Mouse (Mus musculus) testis, postnatal 10 days (tissue): ENCODE measurements around the gene Yif1a.
A peak's percentile ranks its signal among the peaks of the same experiment; 100 is the strongest.

Experiments
- DNase-seq: peaks from one replicate; pipeline ENCODE4 v3.0.0; 2021; ENCODE audit warnings: low spot score

Yif1a gene

DNA sequence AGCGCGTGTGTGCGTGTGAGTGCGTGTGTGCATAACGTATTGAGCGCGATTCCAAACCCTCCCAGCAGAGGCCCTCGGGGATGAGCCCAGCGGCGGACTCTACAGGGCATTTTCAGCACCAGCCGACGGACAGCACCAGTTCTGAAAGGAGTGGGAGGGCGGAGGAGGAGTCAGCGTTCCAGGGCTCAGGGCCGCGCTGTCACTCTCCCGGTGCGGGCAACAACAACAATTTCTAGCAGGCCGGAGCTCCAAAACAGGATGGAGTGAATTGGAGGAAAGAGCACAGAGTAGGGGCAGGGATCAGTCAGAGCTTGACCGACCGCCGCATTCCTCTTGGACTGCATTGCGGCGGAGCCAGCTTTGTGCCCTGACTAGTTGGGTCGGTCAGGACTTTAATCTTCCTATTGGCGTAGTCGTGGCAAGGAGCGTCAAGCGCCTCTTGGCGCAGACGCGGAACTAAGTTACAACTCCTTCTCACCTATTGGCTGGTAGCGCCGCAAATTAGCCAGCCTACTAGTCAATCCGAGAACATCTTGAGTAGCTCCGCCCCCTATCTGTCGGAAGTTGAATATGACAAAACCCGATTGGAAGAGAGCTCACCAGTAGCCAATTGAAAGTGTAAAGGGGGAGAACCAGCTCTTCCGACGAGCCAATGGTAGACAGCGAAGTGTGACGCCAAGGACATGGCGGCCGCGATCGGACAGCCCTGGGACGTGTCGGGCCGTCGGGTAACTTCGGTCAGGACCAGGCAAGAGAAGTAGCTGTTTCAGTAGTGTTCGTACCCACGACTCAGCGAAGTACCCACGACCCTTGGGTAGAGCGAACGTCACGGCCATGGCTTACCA is at the start of gene Yif1a:
Yif1a (plus strand) TSS at position 655 of the 845 bp plus-strand sequence.
- peak; percentile 98 for DNase-seq

DNA sequence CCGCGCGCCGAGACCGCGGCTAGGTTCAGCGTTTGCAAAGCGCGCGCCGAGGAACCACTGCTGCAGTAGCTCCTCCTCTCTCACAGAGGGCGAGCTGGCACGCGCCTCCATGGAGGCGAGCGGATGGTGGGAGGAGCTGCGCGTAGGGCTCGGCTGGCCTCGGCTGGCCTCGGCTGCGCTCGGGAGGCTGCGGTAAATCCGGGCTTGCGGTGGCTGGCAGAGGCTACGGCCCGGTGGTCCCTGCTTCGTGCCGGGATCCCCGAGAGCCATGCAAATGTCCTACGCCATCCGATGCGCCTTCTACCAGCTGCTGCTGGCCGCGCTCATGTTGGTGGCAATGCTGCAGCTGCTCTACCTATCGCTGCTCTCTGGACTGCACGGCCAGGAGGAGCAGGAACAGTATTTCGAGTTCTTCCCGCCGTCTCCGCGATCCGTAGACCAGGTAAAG is 49.6 kb upstream of the Yif1a start, which contains the start of the genes B4gat1 and AC124502.3:
B4gat1 (plus strand) TSS at position 118 of the 448 bp plus-strand sequence.
AC124502.3 (plus strand) TSS at position 183 of the 448 bp plus-strand sequence.
- DNase-seq = peak; percentile 92

DNA sequence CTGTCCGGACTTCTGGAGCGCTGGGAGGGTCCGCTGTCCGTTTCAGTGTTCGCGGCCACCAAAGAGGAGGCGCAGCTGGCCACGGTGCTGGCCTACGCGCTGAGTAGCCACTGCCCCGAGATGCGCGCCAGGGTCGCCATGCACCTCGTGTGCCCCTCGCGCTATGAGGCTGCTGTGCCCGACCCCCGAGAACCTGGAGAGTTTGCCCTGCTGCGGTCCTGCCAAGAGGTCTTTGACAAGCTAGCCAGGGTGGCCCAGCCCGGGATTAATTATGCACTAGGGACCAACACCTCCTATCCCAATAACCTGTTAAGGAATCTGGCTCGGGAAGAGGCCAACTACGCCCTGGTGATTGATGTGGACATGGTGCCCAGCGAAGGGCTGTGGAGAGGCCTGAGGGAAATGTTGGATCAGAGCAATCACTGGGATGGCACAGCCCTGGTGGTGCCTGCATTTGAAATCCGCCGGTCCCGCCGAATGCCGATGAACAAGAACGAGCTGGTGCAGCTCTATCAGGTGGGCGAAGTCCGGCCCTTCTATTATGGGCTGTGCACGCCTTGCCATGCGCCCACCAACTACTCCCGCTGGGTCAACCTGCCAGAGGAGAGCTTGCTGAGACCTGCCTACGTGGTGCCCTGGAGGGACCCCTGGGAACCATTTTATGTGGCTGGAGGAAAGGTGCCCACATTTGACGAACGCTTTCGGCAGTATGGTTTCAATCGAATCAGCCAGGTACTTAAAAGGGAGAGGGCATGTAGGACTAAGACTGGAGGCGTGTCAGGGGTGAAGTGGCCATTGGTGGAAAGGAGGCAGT is 48.8 kb upstream of the Yif1a start:
- DNase-seq = no peak

DNA sequence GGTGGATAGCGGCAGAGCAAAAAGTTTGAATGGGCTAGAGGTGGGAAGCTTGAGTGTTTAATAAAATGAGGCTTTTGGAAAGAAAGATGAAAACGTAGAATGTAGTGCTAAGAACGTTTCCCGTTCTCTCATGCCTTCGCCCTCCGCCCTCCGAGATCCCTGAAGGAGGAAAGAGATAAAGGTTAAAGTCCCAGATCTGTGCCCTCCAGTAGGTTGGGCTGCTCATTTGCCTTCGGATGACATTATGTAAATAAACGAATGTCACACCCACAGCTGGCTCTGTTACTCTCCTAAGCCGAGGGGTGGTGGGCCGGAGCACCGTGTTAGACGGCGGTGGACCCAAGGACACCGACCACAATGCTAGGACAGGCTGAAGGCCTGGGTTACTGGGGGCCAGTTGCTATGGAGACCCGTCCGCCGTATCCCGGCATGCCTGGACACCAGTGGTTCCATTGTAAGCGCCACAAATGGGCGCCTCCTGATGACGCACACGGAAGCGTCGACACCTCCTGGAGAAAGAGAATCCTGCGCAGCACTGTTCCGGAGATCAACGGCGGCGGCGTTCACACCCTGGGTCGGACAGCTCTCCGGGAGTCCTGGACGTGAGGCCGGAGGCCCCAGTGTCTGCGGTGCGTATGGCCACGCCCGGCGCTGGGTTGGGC is 47.3 kb upstream of the Yif1a start, which contains the start of gene Brms1:
Brms1 (plus strand) TSS at position 493 of the 662 bp plus-strand sequence.
- peak; percentile 94 for DNase-seq

DNA sequence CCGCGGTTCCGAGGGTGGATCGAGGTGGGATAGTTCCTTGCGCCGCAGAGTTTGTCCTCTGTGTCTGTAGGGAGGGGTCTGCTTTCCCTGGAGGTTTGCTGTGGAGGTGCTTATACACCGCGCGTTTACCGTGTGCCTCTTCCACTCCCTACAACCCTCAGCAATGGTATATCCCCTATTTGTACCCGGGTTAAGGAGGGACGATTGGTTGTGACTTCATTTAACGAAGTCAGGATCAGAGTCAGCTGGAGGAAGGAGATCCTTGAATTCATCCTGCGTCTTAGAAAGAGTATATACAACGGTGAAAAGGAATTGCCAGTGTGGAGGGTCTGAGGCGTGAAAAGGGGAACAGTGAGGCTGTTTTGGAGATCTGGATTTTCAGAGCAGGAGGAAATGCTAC is 46.8 kb upstream of the Yif1a start:
- DNase-seq = no peak

DNA sequence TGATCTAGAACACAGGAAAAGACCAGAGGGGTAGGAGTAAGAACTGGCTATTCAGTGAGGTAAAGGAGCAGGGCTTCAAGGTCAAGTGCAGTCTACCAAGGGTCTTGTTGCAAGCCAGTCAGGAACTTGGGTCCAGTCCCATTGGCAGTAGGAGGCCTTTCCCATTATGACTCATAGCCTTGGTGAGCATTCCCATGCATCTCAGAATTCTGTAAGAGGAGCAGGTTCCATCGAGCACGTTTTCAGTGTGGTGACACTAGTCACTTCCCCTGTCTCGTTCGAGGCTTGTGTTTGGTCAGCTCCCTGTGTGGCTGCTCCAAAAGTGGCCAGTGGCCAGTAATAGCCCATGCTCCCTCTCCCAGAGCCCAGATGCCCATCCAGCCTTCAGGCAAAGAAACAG is 42.8 kb upstream of the Yif1a start:
- no peak for DNase-seq

DNA sequence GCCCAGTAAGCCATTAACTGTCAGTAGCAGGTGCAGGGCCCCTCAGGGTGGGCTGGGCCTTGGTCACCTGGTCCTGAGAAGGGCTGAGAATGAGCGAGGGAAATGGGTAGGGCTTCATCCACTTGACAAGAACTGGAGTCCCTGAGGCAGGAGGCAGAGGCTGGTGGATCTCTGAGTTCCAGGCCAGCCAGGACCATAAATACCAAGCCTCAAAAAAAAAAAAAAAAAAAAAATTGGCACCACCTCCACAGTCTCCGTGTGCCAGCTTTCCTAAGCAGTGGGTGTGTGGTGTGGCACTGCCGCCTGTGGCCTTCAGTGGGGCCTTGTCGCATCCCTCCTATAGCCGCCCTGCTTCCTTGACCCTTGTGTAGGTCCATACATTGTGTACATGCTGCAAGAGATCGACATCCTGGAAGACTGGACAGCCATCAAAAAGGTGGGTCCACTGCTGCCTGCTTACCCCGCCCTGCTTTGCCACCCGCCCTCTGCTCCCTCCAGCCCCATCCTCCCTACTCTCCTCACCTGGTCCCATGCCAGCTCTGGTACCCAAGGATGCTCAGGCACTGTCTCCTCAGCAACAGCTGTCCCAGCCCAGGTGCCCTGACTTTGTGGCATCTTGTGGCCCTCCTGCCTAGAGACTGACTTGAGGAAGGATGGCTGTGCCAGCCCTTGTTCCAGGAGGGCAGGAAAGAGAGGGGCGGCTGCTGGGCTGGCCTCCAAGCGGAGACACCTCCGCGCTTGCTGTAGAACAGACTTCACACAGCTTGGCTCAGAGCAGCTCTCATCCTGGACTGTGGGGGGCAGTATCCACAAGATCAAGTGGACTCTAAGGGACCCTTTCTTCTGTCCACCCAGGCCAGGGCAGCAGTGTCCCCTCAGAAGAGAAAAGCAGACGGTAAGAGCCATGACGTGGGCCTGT is 39.9 kb upstream of the Yif1a start:
- no peak for DNase-seq

DNA sequence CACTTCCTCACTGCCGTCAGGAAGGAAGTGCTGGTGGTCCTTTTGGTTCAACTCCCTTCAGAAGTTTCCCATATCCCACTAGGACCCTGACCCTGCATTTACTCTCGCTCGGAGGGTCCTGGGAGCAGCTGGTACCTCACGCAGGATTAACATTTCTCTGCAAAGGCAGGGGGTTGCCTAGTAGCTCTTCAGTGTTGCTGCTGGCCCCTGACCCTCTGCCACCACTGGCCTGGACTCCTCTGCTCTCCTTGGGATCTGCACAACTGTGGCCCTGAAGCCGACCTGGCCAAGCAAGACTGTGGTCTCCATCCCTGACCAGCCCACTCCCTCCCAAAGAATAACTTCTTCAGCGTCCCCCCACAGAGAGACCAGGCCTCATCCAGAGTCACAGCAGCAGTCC is 39.0 kb upstream of the Yif1a start:
- DNase-seq = no peak

DNA sequence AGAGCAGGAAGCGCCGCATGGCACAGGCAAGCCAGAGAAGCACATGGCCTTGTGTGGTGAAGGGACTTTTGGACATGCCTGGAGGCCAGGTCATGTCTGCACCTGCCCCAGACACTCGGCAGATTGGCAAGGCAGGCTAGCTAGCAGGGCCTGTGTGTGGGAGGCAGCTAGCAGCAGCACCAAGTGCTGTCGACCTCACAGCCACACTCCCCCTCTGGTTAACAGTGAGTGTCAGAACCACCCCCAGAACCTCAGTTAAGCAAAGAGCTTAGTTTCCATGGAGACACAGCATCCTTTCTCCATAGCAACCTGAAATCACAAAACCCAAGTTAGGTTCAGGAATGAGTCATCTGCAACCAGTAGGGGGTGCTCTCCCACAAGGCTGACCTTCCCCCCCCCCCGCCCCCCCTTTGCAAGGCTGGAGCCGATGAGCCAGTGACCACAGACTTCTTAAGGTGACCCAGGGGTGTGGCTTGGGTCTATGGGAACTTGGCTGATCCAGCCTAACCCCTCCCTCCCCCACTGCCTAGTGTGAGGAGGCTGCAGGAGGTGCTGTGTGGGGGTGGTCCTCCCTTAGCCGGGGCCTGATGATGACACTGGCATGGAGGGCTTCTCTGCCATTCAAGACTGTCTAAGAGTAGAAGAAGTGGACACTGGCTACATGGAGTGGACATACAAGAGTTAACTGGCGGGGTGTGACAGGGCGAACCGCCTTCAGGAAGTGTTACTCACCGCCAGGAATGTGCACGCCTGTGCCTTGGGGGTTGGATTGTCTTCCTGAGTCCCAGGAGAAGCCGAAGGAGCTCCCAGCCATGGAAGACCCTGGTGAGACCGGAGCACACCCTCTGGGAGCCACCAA is 38.1 kb upstream of the Yif1a start, which contains the start of gene Rin1:
Rin1 (plus strand) TSS at position 435 of the 859 bp plus-strand sequence.
- no peak for DNase-seq

DNA sequence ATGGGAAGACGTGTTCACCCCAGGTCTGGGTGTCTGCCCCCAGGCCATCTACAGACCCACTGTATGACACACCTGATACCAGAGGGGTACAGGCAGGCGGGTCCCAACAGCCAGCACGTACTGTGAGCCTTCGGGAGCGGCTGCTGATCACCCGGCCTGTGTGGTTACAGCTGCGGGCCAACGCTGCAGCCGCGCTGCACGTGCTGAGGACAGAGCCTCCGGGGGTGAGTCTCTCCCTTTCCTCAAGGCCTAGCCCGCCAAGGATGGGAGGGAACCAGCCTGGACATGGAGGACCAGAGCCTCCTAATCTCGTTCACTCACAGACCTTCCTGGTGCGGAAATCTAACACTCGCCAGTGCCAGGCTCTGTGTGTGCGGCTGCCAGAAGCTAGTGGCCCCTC is 37.3 kb upstream of the Yif1a start:
- DNase-seq = no peak

DNA sequence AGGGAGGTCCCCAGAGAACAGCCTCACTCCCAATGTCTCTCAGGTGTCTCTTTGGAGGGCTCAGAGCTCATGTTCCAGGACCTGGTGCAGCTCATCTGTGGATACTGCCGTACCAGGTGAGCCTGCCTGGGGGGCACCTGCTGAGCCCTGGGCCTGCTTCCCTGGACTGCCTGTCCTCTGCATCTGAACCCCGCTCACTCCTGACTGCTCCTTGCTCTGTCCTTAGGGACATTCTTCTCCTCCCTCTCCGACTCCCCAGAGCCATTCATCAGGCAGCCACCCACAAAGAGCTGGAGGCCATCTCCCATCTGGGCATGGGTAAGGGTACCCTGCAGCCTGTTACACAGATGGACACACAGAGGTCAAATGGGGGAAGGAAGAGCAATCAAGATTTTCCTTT is 36.8 kb upstream of the Yif1a start:
- DNase-seq = no peak

DNA sequence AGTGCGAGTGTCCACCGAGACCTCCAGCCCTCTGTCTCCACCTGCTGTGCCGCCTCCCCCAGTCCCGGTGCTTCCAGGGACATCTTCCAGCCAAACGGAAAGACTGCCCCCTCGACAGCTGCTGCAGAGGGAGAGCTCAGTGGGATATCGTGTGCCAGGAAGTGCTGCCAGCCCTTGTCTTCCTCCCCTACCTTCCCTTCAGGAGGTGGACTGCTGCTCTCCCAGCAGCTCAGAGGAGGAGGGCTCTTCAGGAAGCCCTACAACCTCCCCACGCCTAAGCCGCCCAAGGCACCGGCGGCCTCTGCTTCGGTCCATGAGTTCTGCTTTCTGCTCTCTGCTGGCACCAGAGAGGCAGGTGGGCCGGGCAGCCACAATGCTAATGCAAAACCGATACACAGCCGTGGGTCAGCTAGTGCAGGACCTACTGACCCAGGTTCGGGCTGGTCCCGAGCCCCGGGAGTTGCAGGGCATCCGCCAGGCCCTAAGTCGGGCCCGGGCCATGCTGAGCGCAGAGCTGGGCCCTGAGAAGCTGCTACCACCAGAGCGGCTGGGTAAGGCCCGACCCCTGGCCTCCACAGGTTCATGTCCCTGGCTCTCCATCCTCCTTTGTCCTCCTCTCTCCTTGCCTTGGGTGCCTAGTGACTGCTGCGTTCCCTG is 36.0 kb upstream of the Yif1a start:
- DNase-seq = peak; percentile 41

DNA sequence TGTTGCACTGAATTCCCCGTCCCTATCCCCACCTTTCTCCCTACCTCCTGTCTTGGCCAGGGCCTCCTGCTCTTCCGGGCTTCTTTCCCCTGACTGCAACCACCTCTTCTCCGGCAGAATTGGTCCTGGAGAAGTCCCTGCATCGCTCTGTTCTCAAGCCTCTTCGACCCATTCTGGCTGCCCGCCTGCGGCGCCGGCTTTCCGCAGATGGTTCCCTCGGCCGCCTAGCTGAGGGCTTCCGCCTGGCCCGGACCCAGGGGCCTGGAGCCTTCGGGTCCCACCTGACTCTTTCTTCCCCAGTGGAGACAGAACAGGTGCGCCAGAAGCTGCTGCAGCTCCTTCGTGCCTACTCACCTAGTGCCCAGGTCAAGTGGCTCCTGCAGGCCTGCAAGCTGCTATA is 35.5 kb upstream of the Yif1a start:
- DNase-seq = no peak

DNA sequence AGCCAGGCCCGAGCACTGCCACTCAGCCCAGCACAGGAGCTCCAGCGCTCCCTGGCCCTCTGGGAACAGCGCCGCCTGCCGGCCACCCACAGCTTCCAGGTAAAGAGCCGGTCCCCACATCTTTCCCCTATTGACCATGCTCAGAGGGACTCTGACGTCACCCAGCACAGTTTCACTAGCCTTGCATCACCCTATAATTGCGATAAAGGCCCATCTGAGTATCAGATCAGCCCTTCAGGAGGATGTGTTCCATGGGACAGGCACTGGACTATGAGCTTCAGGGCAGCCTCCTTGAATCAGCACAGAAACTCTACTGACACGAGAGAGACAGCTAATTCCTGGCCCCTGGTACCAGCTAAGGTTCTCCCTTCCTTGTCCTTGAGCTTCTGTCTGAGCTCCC is 34.4 kb upstream of the Yif1a start:
- DNase-seq = peak; percentile 85

DNA sequence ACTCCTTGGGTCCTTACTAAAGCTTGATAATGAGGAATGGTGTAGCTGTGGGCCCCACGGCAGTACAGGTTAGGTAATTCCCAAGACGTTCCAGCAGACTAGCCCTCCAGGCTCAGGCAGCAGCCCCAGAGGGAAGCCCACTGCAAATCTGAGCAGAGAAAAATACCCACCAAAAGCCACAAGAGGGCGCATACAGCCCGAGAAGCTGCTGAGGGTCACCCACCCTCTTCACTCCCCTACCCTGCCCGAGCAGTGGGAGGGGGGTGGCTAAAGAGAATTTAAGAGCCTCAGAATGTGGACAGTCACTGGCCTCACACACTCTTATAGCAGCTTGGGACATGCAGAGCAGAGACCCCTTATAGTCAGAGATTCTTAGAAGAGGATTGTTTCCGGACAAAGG is 32.1 kb upstream of the Yif1a start:
- DNase-seq = peak; percentile 59

DNA sequence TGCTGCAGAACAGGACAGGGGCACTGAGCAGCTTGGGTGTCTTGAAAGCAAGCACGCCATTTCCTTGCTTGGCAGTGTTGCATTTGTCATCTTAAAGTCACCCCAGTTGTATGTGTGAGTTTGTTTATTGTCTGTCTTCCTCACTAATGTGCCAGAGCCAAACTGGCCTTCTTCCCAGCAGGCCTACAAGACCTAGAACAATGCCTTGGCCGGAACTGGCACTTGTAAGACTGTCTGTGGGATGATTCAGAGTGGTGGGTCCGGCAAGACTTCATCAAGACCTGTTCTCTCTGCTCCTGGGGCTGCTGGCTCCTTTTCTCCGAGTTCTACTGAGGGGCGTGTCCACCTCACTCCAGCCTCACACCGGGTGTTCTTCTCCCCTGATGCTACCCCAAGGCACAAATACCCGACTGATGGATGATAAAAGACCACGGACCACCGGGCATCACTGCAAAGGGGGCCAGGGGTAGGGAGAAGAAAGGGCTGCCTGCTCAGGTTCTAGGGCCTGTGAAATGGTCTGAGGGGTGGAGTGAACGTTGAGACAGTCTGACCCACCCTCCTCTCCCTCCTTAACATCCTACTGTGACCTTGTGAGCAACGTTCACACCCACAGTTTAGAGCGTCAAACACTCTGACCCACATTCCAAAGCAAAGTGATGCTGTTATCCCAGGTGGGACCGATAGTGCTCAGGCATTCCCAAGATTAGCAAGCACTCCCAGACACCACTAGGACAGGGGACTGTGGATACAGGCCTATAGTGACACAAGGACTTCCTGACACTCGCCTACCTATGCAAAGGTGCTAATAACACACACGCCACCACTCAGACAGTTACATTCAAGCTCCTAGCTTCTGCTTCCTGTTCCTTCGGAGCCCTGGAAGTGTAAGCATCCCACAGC is 30.2 kb upstream of the Yif1a start:
- no peak for DNase-seq

DNA sequence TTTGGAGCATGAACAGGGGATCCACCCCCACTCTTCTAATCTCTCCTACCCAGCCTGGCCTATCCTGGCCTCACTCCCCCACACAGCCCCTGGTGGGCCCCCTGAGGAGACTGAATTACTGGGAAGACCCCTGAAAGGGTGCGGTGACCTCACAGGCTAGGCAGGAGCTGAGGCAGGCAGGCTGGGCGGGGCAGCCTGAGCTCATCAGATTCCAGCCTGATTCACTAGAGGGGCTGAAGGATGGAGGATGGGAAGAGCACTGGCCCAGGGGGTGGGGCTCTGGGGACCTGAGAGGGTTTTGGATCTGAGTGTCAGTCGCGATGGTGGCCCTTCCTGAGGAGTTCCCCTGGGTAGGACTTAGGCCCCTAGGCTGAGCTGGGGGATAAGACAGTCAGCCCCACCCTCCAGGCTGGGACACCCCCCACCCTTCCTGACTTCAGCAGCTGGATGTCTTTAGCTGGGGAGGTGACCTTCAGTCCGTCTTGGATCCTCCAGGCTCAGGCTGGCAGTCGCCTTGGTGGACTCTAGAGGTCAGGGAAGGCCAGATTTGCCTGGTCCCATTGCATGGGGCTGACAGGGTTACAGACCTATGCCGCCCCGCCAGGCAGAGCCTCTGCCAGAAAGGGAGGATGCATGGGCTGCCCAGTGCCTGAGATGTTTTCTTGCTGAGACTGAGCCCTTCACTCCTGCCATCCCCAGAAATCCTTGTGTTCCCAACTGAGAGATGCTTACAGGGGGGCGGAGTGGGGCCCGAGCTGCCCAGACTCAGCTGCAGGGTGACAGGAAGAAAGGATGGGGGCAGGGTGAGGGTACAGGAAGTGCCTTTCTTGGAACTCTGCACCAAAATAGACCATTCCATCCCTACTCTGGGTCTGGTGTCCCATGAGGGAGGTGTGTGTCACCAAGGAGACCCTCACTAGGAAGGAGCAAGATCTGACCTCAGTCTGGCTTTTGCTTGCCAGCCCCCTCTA is 29.3 kb upstream of the Yif1a start:
- peak; percentile 57 for DNase-seq
